Mouse (Mus musculus) CD4-positive helper T cell, adult 2 months (primary cell): ENCODE measurements around the gene Olfr801.

Experiments
- DNase-seq: peaks from one replicate; pipeline ENCODE4 v3.0.0-alpha.2; 2012; ENCODE audit warnings: low read depth, missing footprints, low spot score

Olfr801 gene

DNA sequence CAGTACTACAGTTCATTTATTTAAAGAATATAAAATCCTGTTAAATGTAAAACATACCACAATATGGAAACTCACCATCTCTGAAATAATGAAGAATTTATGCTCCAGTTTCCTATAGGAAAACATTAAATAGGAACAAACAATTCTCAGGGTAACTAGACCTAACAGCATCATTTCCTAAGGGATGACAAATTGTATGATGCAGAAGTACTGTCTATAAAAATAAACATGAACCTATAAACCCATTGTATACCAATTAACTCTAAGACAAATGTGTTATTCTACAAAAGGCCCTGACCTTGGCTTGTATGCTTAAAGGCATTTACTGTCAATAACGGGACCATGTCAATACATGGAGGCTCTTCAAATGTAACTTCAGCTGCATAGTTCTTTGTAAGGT, at the start of gene Olfr801:
Gene Olfr801, minus strand, starts transcription at position 101 of the 400 bp plus-strand sequence.
- no peak for DNase-seq

DNA sequence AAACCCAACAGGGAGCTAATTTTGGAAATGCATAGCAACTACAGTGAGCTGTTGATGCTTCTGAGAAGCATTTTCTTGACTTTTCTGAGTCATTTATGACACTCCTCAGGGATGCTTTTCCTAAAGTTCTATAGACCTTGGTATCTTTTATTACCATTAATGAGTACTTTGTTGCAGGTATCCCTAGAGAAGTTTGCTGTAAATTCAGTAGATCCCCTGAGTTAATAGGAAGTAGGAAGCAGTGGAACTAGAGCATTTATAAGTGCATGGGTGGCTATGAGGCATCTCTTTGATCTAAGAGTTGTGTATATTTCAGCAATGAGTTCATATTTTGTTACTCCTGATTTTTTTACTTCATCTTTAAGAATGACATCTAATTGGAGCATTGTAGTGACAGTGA, 29.2 kb upstream of the Olfr801 start, which contains the start of gene Olfr804:
Gene Olfr804, plus strand, starts transcription at position 301 of the 400 bp plus-strand sequence.
- DNase-seq = no peak

DNA sequence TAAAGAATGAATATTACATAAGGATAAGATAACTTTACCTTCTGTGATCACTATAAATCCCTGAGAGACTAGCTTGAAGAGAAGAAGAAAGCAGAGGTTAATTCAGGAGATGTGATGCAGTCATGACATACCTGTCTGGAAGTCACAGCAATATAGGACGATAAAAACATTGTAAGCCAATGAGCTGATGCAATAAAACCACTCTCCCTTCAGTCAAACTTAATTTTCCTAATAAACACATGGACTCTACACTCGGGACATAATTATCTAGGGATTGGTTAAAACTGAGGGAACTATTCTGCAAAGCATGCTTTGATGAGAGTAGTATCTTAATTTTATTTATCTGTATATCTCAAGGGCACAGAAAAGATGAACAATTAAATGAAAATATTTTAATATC, 20.5 kb upstream of the Olfr801 start, which contains the start of gene Olfr803:
Gene Olfr803, minus strand, starts transcription at position 101 of the 400 bp plus-strand sequence.
- no peak for DNase-seq

DNA sequence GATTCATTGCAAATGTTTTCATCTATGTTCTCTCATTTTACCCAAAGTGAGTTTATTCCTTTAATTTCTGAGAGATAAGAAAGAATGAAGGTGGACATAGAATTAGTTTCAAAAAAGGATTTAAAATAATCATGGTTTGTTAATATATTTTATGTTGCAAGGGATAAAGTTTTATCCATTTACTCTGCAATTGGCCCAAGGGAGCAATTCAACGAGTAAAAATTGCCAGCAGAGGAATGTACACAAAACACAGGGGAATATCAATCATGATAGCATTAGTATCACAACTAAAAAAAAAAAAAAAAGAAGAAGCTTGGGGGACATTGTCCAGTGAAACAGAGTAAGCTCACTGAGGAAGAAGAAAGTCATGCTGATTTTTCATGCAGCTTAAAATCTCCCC, 14.4 kb upstream of the Olfr801 start, which contains the start of gene Olfr802:
Gene Olfr802, minus strand, starts transcription at position 101 of the 400 bp plus-strand sequence.
- no peak for DNase-seq

DNA sequence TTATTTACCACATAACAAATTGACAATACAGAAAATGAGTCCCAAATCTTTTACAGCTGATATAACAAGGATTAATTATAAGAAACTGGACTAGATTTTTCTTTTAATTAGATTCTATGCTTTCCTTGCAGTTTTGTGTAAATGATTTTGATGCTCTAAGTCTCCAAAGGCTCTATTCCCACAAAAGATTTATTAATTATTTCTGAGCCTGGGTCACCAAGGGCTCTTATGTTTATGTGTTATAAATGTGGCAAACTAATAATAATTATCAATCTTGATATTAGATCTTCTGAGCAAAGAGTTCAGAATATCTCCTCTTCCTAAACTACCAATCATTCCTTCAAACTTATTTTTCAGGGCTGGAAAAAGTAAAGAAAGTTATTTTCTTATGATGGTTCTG, 16.3 kb downstream of the Olfr801 start, which contains the start of gene Olfr800:
Gene Olfr800, plus strand, starts transcription at position 301 of the 400 bp plus-strand sequence.
- DNase-seq = no peak

DNA sequence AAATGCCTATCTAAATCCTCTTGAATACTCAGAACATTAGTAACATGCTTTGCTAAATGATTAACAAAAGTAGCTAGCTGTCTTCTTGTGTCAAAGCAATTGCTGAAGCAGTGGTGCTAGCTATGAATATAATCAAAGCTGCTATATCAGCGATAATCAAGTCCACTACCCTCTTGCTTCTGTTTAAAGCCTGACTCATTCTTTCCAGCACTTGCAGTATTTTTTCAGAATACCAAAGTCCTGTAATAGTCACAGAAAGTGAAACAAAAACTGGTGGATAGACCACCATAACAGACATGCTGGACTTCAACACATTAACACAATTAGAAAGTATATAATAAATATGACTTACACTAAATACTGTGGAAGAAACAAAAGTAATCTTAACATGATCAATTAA, 21.9 kb downstream of the Olfr801 start:
- no peak for DNase-seq

DNA sequence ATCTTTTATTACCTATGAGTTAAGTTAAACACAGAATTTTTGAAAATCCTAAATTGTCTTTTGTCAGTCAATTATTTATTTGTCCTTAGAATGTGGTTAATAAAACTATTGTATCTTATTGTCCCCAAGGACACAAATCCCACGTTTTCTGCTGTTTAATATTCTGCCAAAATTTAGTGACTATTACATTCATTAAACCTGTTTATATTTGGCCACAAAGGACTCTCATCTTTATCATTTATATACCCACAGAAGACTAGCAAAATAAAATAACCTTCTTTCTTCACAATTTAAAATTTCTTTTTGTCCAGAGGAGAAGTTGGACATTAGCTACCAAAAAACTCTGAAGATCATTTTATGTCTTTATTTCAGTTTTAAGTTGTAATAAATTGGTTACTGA, 36.5 kb downstream of the Olfr801 start, which contains the start of gene Olfr799:
Gene Olfr799, plus strand, starts transcription at position 301 of the 400 bp plus-strand sequence.
- DNase-seq = no peak

DNA sequence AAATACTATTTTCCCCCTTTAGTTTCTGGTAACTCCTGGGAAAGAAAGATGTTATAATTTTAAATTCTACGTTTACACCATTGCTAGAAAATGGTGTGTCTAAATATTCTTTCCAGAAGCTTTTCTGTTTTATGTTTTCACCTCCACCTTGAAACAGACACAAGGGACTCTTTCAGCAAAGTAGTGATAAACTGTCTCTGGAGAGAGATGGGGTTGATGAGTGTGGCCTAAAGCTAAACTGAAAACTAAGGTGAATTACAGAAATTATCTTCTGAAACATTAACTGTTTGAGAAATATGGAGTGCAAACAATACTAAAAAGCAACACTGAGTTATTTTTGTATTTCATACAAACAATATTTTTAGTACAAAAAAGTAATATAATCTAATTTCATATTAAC, 45.8 kb downstream of the Olfr801 start, which contains the start of gene Olfr798:
Gene Olfr798, minus strand, starts transcription at position 101 of the 400 bp plus-strand sequence.
- no peak for DNase-seq

DNA sequence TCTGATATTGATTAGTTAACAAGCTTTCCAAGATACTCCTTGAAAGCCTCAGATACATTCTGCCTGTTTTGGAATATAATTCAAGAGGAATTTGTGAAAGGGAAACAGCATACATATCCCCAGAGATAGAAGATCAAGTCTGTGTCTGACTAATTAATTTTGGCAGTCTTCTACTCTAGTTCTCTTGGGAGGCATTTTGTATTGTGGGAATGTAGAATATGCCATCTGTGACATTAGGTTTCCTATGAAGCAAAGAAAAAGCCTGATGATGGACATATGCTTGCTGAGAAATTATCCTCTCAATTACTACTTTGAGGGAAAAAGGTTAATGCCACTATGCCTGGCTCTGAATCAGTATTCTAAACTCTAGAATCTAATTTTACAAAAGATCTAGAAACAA, 50.4 kb downstream of the Olfr801 start:
- no peak for DNase-seq

DNA sequence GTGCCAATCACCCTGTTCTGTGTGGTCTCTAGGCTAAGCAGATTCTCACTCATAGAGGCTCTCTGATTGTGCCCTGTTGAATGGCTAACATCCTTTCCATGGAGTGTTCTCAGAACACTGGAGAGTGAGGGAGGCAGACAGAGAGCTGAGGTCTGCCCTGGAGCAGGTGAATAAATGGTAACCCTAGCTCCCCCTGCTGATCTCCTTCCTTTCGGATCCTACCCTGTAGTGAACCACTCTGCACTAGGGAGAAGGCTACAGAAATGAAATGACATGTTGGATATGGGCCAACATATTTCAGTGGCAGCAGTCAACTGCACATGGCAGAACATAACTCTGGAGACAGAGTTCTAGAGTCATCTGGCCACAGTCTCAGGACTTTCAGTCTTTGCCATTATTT, 51.9 kb downstream of the Olfr801 start:
- DNase-seq = no peak
